Mouse (Mus musculus) splenic B cell, adult 2 months (primary cell): ENCODE data around the gene Olfr572.

Experiments
- DNase-seq: peaks from one replicate; pipeline ENCODE4 v3.0.0-alpha.2; 2011; ENCODE audit warnings: low read depth, low spot score
- H3K27me3 ChIP-seq: 2 replicates; pipeline ENCODE4 v1.6.1; 2012; ENCODE audit warnings: mild to moderate bottlenecking, low read length, moderate library complexity, mixed read lengths; ENCODE audit not compliant: control insufficient read depth, poor library complexity, insufficient read depth, severe bottlenecking
- H3K36me3 ChIP-seq: 2 replicates; pipeline ENCODE4 v1.6.1; 2012; ENCODE audit warnings: mild to moderate bottlenecking, low read length, moderate library complexity, mixed read lengths; ENCODE audit not compliant: control insufficient read depth, poor library complexity, insufficient read depth, severe bottlenecking

Olfr572 gene

DNA sequence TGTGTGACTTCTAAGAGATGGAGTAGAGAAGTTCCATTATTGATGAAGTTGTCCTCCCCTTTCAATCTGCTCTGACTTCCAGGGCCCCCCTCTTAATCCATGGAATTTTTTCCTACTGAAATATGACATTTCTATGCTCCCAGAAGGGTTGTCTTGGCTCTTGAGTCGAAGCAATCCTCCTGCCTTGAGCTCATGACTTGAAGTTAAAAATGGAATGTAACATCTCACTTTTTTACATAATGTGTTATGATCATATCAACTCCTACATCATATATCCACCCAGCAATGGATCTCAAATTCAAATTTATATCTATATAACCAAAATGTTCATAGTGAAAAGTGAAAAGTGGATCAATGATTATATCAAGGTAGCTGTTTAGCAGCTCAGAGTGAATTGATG lies 50.2 kb downstream of the Olfr572 start:
- H3K36me3 ChIP-seq, result no peaks in the 10 kb centered on the region
- no peak for DNase-seq
- H3K27me3 ChIP-seq, result no peaks in the 10 kb centered on the region

DNA sequence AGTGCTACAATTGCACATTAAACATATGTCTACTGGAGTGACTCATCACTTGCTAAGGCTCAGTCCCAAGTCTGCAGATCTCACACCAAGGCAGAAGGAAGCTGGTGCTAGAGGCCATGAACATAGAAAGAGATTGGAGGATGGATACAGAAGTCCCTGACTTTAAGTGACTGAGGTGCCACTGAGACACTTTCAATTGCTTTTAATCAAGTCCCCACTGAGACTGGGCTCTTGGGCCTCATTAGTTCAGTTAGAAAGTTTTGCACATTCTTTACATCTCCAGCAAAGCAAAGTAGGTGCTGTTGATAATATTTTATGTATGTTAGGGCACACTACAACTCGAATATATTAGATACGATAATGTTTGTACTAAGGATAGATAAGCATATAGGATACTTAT lies 51.6 kb downstream of the Olfr572 start, which contains the start of gene Olfr577:
TSS of gene Olfr577 (minus strand) at position 101 of the 400 bp plus-strand sequence.
- no peaks in the 10 kb centered on the region for H3K36me3 ChIP-seq
- H3K27me3 ChIP-seq, result no peaks in the 10 kb centered on the region
- DNase-seq, result no peak
